Mouse (Mus musculus) adrenal gland, adult 2 months (tissue): ENCODE results near the gene Mms19. TPM values are rescaled to one million over a fixed set of nuclear protein-coding genes. Genes with fewer than 3 reads are reported as not detected.

Source experiments
- DNase-seq: peaks from one replicate; pipeline ENCODE4 v3.0.0; 2021
- polyA plus RNA-seq: library from polyadenylated mRNA; depleted of rRNA; stranded (reverse); fragments of >200 nt; gene quantifications from 2 replicates; pipeline ENCODE4 v1.2.3, GENCODE M21; 2012; rRNA removed
- total RNA-seq, 2 experiments: library from RNA; stranded (reverse); gene quantifications; 2 replicates each; pipeline ENCODE4 v1.2.3; 2021

Mms19 gene
- total and polyA plus RNA-seq, 3 experiments = 15.9 to 49.2 (median 22.0) TPM

DNA sequence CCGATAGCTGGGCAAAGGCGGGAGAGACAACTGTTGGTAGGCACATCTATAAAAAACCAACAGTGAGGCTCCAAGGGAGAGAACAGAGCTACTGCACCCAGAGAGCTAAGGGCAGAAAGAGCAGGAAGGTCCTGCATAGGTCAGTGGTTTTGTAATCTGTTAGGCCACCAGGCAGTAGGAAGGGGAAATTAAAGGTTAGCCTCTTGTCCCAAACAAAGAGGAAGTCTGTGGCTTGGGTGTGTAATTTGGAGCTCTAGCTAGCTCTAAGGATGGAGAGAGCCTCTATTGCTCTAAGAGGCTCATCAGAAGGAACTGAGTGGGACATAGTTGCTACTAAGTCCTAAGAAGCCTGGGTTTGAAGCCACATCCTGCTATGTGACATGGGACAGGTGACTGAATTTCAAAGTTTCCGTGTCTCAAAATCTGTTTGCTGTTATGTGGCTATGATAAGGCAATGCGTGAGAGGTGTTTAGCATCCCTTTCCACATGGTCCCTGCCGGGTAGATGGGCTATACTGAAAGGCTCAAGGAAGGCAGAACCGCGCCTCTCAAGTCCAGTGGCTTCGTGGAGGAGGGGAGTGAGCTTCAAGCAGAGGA, 80.4 kb downstream of the Mms19 start:
- DNase-seq = no peak

DNA sequence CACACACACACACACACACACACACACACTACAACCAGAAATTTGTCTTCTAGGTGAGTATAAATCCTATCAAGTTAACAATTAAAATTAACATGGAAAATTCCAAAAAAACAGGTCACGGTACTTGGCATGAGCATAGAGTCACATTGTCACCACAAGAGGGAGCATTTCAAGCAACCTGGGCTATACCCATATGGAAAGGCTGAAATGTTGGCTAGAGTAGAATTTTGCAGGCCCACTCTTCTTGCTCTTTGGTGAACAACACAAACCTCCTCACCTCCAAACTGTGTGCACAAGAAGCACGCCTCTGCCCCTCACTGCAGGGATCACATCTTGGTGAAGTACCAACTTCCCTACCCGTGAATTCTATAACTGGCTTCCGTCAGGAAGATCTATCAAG, 82.1 kb downstream of the Mms19 start:
- DNase-seq = peak; percentile 44

DNA sequence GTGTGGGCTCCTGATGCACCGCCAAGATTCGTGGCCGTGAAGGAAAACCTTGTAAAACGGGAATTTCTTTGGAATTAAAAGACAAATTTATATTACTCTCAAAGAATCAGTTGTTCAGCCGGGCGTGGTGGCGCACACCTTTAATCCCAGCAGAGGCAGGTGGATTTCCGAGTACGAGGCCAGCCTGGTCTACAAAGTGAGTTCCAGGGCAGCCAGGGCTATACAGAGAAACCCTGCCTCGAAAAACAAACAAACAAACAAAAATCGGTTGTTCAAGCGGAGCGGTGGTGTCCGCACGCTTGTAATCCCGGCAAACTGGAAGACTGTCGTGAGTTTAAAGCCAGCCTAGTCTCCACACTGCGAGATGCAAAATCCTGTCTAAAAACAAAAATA, 84.6 kb downstream of the Mms19 start:
- DNase-seq = no peak

DNA sequence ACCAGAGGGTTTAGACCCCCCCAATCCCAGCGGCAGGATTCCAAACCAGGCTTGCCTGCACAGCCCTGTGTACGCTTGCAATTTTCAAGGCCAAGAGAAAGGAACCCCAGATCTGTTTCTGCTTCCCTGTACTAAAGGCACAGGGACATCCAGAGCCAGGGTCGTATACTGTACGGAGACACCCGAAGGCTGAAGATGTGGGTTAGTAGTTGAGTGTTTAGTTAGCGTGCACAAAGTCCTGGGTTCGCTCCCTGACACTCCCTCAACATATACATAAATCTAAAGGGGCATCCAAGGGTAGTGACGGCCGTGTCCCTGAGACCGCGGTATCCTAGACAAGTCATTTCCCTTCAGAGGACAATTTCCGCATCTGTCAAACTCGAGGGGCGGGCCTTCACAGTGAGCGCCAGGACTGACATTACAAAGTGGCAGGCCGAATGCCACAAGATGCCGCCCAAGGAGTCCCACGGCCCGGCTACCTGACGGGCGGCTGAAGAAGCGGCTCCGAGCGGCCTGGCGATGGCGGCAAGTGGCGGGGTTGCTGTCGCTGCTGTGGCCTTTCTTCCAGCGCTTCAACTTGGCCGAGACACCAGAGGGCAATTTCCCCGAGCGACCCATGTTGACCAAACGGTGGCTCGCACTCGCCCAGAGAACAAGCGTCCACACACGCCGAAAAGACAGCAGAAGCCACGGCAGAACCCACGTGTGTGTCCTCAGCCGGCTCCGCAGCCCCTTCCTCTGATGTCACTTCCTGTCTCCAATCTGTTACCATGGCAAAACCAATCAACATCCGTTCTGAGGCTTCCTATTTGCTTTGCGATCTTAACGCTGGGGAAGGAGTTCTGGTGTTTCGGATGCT, 85.3 kb downstream of the Mms19 start, which contains the start of gene Rrp12:
Rrp12 (minus strand) TSS at position 714 of the 859 bp plus-strand sequence.
- DNase-seq = peak; percentile 87

DNA sequence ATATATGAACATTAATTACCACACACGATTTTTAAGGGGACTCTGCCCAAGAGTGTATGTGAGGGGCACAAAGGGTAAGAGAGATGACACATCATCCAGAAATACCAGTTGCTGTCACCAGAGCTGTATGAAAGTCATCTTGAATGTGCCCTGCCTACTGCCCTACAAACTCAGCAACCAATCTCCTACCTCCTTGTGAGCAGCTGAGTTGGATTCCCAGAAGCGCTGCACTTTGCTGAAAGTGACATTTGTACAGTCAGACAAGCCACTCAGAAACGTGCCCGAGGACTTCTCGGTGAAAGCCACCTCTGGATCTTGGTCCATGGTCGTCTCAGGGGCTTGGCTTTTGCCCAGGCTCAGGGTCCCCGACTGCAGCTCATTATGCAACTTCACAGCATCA, 86.0 kb downstream of the Mms19 start:
- peak; percentile 30 for DNase-seq

Other genes starting within 250 kb of the Mms19 start
- gene Slit1, start 237.5 kb downstream of the Mms19 start, total RNA-seq = 10 to 100 TPM in 1 of 2 experiments, 1 to 10 TPM in 1; 2.9 to 18.1 TPM
- gene Slit1, start 237.5 kb downstream of the Mms19 start, polyA plus RNA-seq = 11.9 and 17.9 TPM in 2 replicates
- 1 to 10 TPM; 3.5 to 5.2 TPM for gene Arhgap19, start 179.1 kb downstream of the Mms19 start, total RNA-seq
- 0.83 TPM in 2 replicates for gene Arhgap19, start 179.1 kb downstream of the Mms19 start, polyA plus RNA-seq
- gene Frat1, start 151.2 kb downstream of the Mms19 start, total RNA-seq = 10 to 100 TPM in 1 of 2 experiments, 1 to 10 TPM in 1; 3.8 to 10.8 TPM
- gene Frat1, start 151.2 kb downstream of the Mms19 start, polyA plus RNA-seq = 9.7 and 14.7 TPM in 2 replicates
- gene Frat2, start 133.0 kb downstream of the Mms19 start, total RNA-seq = 1 to 10 TPM; 1.2 to 2.6 TPM
- 5.5 and 6.7 TPM in 2 replicates for gene Frat2, start 133.0 kb downstream of the Mms19 start, polyA plus RNA-seq
- gene Rrp12, start 85.0 kb downstream of the Mms19 start, total RNA-seq = 10 to 100 TPM; 13.9 to 15.2 TPM
- gene Rrp12, start 85.0 kb downstream of the Mms19 start, polyA plus RNA-seq = 4.3 and 6.6 TPM in 2 replicates
- gene Pgam1, start 69.2 kb downstream of the Mms19 start, total RNA-seq = 100 to 1,000 TPM; 804 to 889 TPM
- 521 and 639 TPM in 2 replicates for gene Pgam1, start 69.2 kb downstream of the Mms19 start, polyA plus RNA-seq
- 10 to 100 TPM; 28.2 to 31.9 TPM for gene Exosc1, start 47.7 kb downstream of the Mms19 start, total RNA-seq
- 6.9 and 9.4 TPM in 2 replicates for gene Exosc1, start 47.7 kb downstream of the Mms19 start, polyA plus RNA-seq
- gene Zdhhc16, start 47.7 kb downstream of the Mms19 start, total RNA-seq = 10 to 100 TPM; 26.0 to 26.2 TPM
- 56.9 and 73.6 TPM in 2 replicates for gene Zdhhc16, start 47.7 kb downstream of the Mms19 start, polyA plus RNA-seq
- gene Ubtd1, start 606 bp upstream of the Mms19 start, total RNA-seq = 10 to 100 TPM; 12.8 to 21.1 TPM
- gene Ubtd1, start 606 bp upstream of the Mms19 start, polyA plus RNA-seq = 29.3 and 31.3 TPM in 2 replicates
- under 1 TPM; 0.35 to 0.61 TPM for gene Ankrd2, start 54.8 kb upstream of the Mms19 start, total RNA-seq
- gene Ankrd2, start 54.8 kb upstream of the Mms19 start, polyA plus RNA-seq = 0.16 and 0.27 TPM in 2 replicates
- 1 to 10 TPM; 3.7 to 8.0 TPM for gene Hoga1, start 64.5 kb upstream of the Mms19 start, total RNA-seq
- gene Hoga1, start 64.5 kb upstream of the Mms19 start, polyA plus RNA-seq = 1.5 and 1.6 TPM in 2 replicates
- gene 4933411K16Rik, start 71.1 kb upstream of the Mms19 start, total RNA-seq = under 1 TPM; 0.55 to 0.75 TPM
- gene 4933411K16Rik, start 71.1 kb upstream of the Mms19 start, polyA plus RNA-seq = 0.09 and 0.12 TPM in 2 replicates
- 10 to 100 TPM in 1 of 2 experiments, 1 to 10 TPM in 1; 7.5 to 15.5 TPM for gene Morn4, start 105.2 kb upstream of the Mms19 start, total RNA-seq
- 10.6 and 13.0 TPM in 2 replicates for gene Morn4, start 105.2 kb upstream of the Mms19 start, polyA plus RNA-seq
- gene Pi4k2a, start 109.3 kb upstream of the Mms19 start, total RNA-seq = 10 to 100 TPM; 62.3 to 69.9 TPM
- gene Pi4k2a, start 109.3 kb upstream of the Mms19 start, polyA plus RNA-seq = 43.7 and 44.5 TPM in 2 replicates
- gene Avpi1, start 147.9 kb upstream of the Mms19 start, total RNA-seq = 100 to 1,000 TPM in 1 of 2 experiments, 10 to 100 TPM in 1; 78.6 to 101 TPM
- 82.3 and 112 TPM in 2 replicates for gene Avpi1, start 147.9 kb upstream of the Mms19 start, polyA plus RNA-seq
- gene Marveld1, start 166.2 kb upstream of the Mms19 start, total RNA-seq = 10 to 100 TPM; 30.0 to 56.7 TPM
- gene Marveld1, start 166.2 kb upstream of the Mms19 start, polyA plus RNA-seq = 76.2 and 87.1 TPM in 2 replicates
- gene Zfyve27, start 182.8 kb upstream of the Mms19 start, total RNA-seq = 10 to 100 TPM; 43.6 to 47.9 TPM
- gene Zfyve27, start 182.8 kb upstream of the Mms19 start, polyA plus RNA-seq = 37.6 and 49.2 TPM in 2 replicates
- 1 to 10 TPM; 2.7 to 3.9 TPM for gene Sfrp5, start 221.1 kb upstream of the Mms19 start, total RNA-seq
- 11.5 and 22.6 TPM in 2 replicates for gene Sfrp5, start 221.1 kb upstream of the Mms19 start, polyA plus RNA-seq